Mouse (Mus musculus) olfactory bulb, adult 2 months (tissue): ENCODE results near the gene Mrps34.

Experiments
- CTCF ChIP-seq: fragments of 200-500 bp; IDR thresholded peaks from 2 replicates; pipeline ENCODE4 v1.5.1; 2012; ENCODE audit warnings: low read depth, mild to moderate bottlenecking, low read length, moderate library complexity; ENCODE audit not compliant: insufficient read depth
- POLR2A ChIP-seq: fragments of 200-500 bp; IDR thresholded peaks from 2 replicates; pipeline ENCODE4 v1.6.1; 2012; ENCODE audit warnings: mild to moderate bottlenecking, low read depth, low read length, moderate library complexity; ENCODE audit not compliant: insufficient read depth

GRCm38 (mm10) chr17:24865776-24866175 is 29.1 kb upstream of the Mrps34 start, which contains the start of gene Igfals:
- TF ChIP-seq CTCF = no peak
- TF ChIP-seq POLR2A = no peak
